Mouse (Mus musculus): Measurements from ENCODE around the gene Defb19. TPM values are rescaled to one million over a fixed set of nuclear protein-coding genes. Genes with fewer than 3 reads are reported as not detected.

Defb19 gene
- polyA plus RNA-seq, 1 experiment from 2014 or later: 0.26 TPM

- Histone ChIP-seq H3K4me3 (replicated peaks) (no peak overlapping the region), H3K27me3 (no peaks in the 10 kb centered on the region), H3K36me3 (replicated peaks) (no peaks in the 10 kb centered on the region), H3K9ac (no peak overlapping the region), H3K4me1 (replicated peaks) (no peaks in the 10 kb centered on the region), H3K9me3 (replicated peaks) (no peaks in the 10 kb centered on the region), H3K27ac (replicated peaks) (no peak overlapping the region), H3K4me2 (no peak overlapping the region)
- no peak for ATAC-seq (ENCODE audit: insufficient read depth)
- WGBS (ENCODE audit: insufficient replicate concordance): 19% methylated on average over 6 of the region's 6 CpGs
Observed at GRCm38 (mm10) chr2:152616470-152616869, 36.4 kb upstream of the Defb19 start.

GRCm38 (mm10) chr2:152615563-152615962, 35.5 kb upstream of the Defb19 start:
- no peak for ATAC-seq (ENCODE audit: insufficient read depth)
- WGBS (ENCODE audit: insufficient replicate concordance): 9% methylated on average over 7 of the region's 7 CpGs
- Histone ChIP-seq H3K9ac (no peak overlapping the region), H3K4me1 (replicated peaks) (no peaks in the 10 kb centered on the region), H3K4me2 (no peak overlapping the region), H3K36me3 (replicated peaks) (no peaks in the 10 kb centered on the region), H3K4me3 (replicated peaks) (no peak overlapping the region), H3K9me3 (replicated peaks) (no peaks in the 10 kb centered on the region), H3K27ac (replicated peaks) (no peak overlapping the region), H3K27me3 (no peaks in the 10 kb centered on the region)

- ATAC-seq (ENCODE audit: insufficient read depth): no peak
Observed at GRCm38 (mm10) chr2:152612193-152612592, 32.1 kb upstream of the Defb19 start.

GRCm38 (mm10) chr2:152608719-152609118, 28.6 kb upstream of the Defb19 start:
- no peak overlapping the region for H3K9ac ChIP-seq
- no peak overlapping the region for H3K4me3 ChIP-seq (replicated peaks)
- WGBS (ENCODE audit: insufficient replicate concordance): 50% methylated on average over 1 of the region's 1 CpGs
- no peak for ATAC-seq (ENCODE audit: insufficient read depth)
- H3K36me3 ChIP-seq (replicated peaks): no peaks in the 10 kb centered on the region
- no peak overlapping the region for H3K27ac ChIP-seq (replicated peaks)
- no peak overlapping the region for H3K4me2 ChIP-seq
- H3K27me3 ChIP-seq: no peaks in the 10 kb centered on the region
- H3K4me1 ChIP-seq (replicated peaks): no peaks in the 10 kb centered on the region
- no peaks in the 10 kb centered on the region for H3K9me3 ChIP-seq (replicated peaks)

More at GRCm38 (mm10) chr2:152612193-152612592, 32.1 kb upstream of the Defb19 start:
- no peak overlapping the region for H3K27ac ChIP-seq (replicated peaks)
- no peaks in the 10 kb centered on the region for H3K4me1 ChIP-seq (replicated peaks)
- no peak overlapping the region for H3K9ac ChIP-seq
- WGBS (ENCODE audit: insufficient replicate concordance): 38% methylated on average over 8 of the region's 8 CpGs
- no peaks in the 10 kb centered on the region for H3K27me3 ChIP-seq
- H3K36me3 ChIP-seq (replicated peaks): no peaks in the 10 kb centered on the region
- H3K4me3 ChIP-seq (replicated peaks): no peak overlapping the region
- H3K9me3 ChIP-seq (replicated peaks): no peaks in the 10 kb centered on the region
- H3K4me2 ChIP-seq: no peak overlapping the region

GRCm38 (mm10) chr2:152607746-152608145, 27.6 kb upstream of the Defb19 start:
- no peaks in the 10 kb centered on the region for H3K27me3 ChIP-seq
- no peak for ATAC-seq (ENCODE audit: insufficient read depth)
- no peaks in the 10 kb centered on the region for H3K36me3 ChIP-seq (replicated peaks)
- H3K9me3 ChIP-seq (replicated peaks): no peaks in the 10 kb centered on the region
- no peak overlapping the region for H3K4me2 ChIP-seq
- 47% methylated on average over 6 of the region's 6 CpGs for WGBS (ENCODE audit: insufficient replicate concordance)
- H3K9ac ChIP-seq: no peak overlapping the region
- no peak overlapping the region for H3K4me3 ChIP-seq (replicated peaks)
- no peaks in the 10 kb centered on the region for H3K4me1 ChIP-seq (replicated peaks)
- H3K27ac ChIP-seq (replicated peaks): no peak overlapping the region

- Histone ChIP-seq H3K9ac (no peak within 1 kb of the TSS), H3K4me3 (replicated peaks) (no peak within 1 kb of the TSS), H3K27ac (replicated peaks) (no peak within 1 kb of the TSS), H3K27me3 (no peaks in the 10 kb centered on the region), H3K4me2 (no peak within 1 kb of the TSS), H3K4me1 (replicated peaks) (no peaks in the 10 kb centered on the region), H3K9me3 (replicated peaks) (no peaks in the 10 kb centered on the region), H3K36me3 (replicated peaks) (no peaks in the 10 kb centered on the region)
- ATAC-seq (ENCODE audit: insufficient read depth): no peak
- WGBS (ENCODE audit: insufficient replicate concordance): 67% methylated on average over 15 of the region's 15 CpGs
Observed at GRCm38 (mm10) chr2:152604057-152604456, 23.9 kb upstream of the Defb19 start, which contains the start of gene Defb36. Gene Defb36 (plus strand): TSS chr2:152604327.

GRCm38 (mm10) chr2:152601275-152601960, 21.3 kb upstream of the Defb19 start:
- Histone ChIP-seq H3K4me1 (replicated peaks) (no peaks in the 10 kb centered on the region), H3K4me2 (no peak overlapping the region), H3K9me3 (replicated peaks) (no peaks in the 10 kb centered on the region), H3K27me3 (no peaks in the 10 kb centered on the region), H3K4me3 (replicated peaks) (no peak overlapping the region), H3K27ac (replicated peaks) (no peak overlapping the region), H3K36me3 (replicated peaks) (no peaks in the 10 kb centered on the region), H3K9ac (no peak overlapping the region)
- ATAC-seq (ENCODE audit: insufficient read depth): no peak
- 40% methylated on average over 4 of the region's 4 CpGs for WGBS (ENCODE audit: insufficient replicate concordance)

GRCm38 (mm10) chr2:152600076-152600475, 20.0 kb upstream of the Defb19 start:
- H3K9me3 ChIP-seq (replicated peaks): no peaks in the 10 kb centered on the region
- H3K36me3 ChIP-seq (replicated peaks): no peaks in the 10 kb centered on the region
- H3K4me3 ChIP-seq (replicated peaks): no peak overlapping the region
- H3K27ac ChIP-seq (replicated peaks): no peak overlapping the region
- no peaks in the 10 kb centered on the region for H3K27me3 ChIP-seq
- no peak overlapping the region for H3K9ac ChIP-seq
- H3K4me2 ChIP-seq: no peak overlapping the region
- WGBS (ENCODE audit: insufficient replicate concordance): 73% methylated on average over 6 of the region's 6 CpGs
- no peaks in the 10 kb centered on the region for H3K4me1 ChIP-seq (replicated peaks)
- no peak for ATAC-seq (ENCODE audit: insufficient read depth)

GRCm38 (mm10) chr2:152599299-152599698, 19.2 kb upstream of the Defb19 start, which contains the start of gene Defb45:
Gene Defb45 (minus strand): TSS chr2:152599399.
- no peaks in the 10 kb centered on the region for H3K9me3 ChIP-seq (replicated peaks)

GRCm38 (mm10) chr2:152589021-152589420, 8.9 kb upstream of the Defb19 start:
- WGBS (ENCODE audit: insufficient replicate concordance): 32% methylated on average over 6 of the region's 6 CpGs
- no peak for ATAC-seq (ENCODE audit: insufficient read depth)
- H3K4me1 ChIP-seq (replicated peaks): no peaks in the 10 kb centered on the region

More at GRCm38 (mm10) chr2:152599299-152599698, 19.2 kb upstream of the Defb19 start, which contains the start of gene Defb45:
- Histone ChIP-seq H3K36me3 (replicated peaks) (no peaks in the 10 kb centered on the region), H3K4me2 (no peak within 1 kb of the TSS), H3K27me3 (no peaks in the 10 kb centered on the region), H3K27ac (replicated peaks) (no peak within 1 kb of the TSS), H3K4me1 (replicated peaks) (no peaks in the 10 kb centered on the region), H3K4me3 (replicated peaks) (no peak within 1 kb of the TSS), H3K9ac (no peak within 1 kb of the TSS)
- 56% methylated on average over 7 of the region's 7 CpGs for WGBS (ENCODE audit: insufficient replicate concordance)
- no peak for ATAC-seq (ENCODE audit: insufficient read depth)

GRCm38 (mm10) chr2:152588450-152588849, 8.3 kb upstream of the Defb19 start:
- Histone ChIP-seq H3K27me3 (no peaks in the 10 kb centered on the region), H3K4me2 (no peak overlapping the region), H3K9ac (no peak overlapping the region), H3K36me3 (replicated peaks) (no peaks in the 10 kb centered on the region), H3K4me1 (replicated peaks) (no peaks in the 10 kb centered on the region), H3K4me3 (replicated peaks) (no peak overlapping the region), H3K27ac (replicated peaks) (no peak overlapping the region), H3K9me3 (replicated peaks) (no peaks in the 10 kb centered on the region)
- 36% methylated on average over 2 of the region's 2 CpGs for WGBS (ENCODE audit: insufficient replicate concordance)
- ATAC-seq (ENCODE audit: insufficient read depth): no peak

More at GRCm38 (mm10) chr2:152589021-152589420, 8.9 kb upstream of the Defb19 start:
- Histone ChIP-seq H3K36me3 (replicated peaks) (no peaks in the 10 kb centered on the region), H3K4me2 (no peak overlapping the region), H3K9me3 (replicated peaks) (no peaks in the 10 kb centered on the region), H3K27ac (replicated peaks) (no peak overlapping the region), H3K4me3 (replicated peaks) (no peak overlapping the region), H3K9ac (no peak overlapping the region), H3K27me3 (no peaks in the 10 kb centered on the region)

Data from liver, embryonic 15.5 days (tissue).